ENCODE assay signal across 10 mouse cellular contexts in genomic region chr9:41136691-41137467, GRCm38 (mm10). TPM values are rescaled to one million over a fixed set of nuclear protein-coding genes. Genes with fewer than 3 reads are reported as not detected.
DNase-seq lines count a peak whose midpoint lies in the region; ATAC-seq and TF ChIP-seq lines count a peak whose summit lies in the region.
"Had no signal": no experiment of that assay in that cellular context is flagged by ENCODE, and none has a peak within 500 bp of the region (broad histone marks: within the 10 kb centered on the region; RNA-seq: fewer than 3 reads in every experiment).

No protein-coding gene starts in this region.

- no peak overlapping the region for H3K4me3 ChIP-seq in forebrain, postnatal 0 days (ENCODE audit: low read depth, low read length)
- no peak overlapping the region for H3K4me3 ChIP-seq in forebrain, embryonic 11.5 days (ENCODE audit: low read depth, low read length)
- H3K4me3 ChIP-seq in lung, embryonic 14.5 days (ENCODE audit: low read depth, low read length), result no peak overlapping the region
- no peak overlapping the region for H3K4me3 ChIP-seq in lung, adult 2 months (replicated peaks; ENCODE audit: extremely low read depth, low read depth, low read length)
- no peak overlapping the region for H3K4me3 ChIP-seq in embryonic facial prominence, embryonic 15.5 days (replicated peaks)
- H3K4me3 ChIP-seq: neural tube, embryonic 13.5 days had no signal

- H3K36me3 ChIP-seq in forebrain, postnatal 0 days (ENCODE audit: insufficient read depth), result no peaks in the 10 kb centered on the region
- no peaks in the 10 kb centered on the region for H3K36me3 ChIP-seq in forebrain, embryonic 11.5 days (ENCODE audit: control insufficient read depth, insufficient read depth, low read length)
- H3K36me3 ChIP-seq in lung, embryonic 14.5 days (ENCODE audit: insufficient read depth), result no peaks in the 10 kb centered on the region
- no peaks in the 10 kb centered on the region for H3K36me3 ChIP-seq in embryonic facial prominence, embryonic 15.5 days
- H3K36me3 ChIP-seq: neural tube, embryonic 13.5 days had no signal

- DNase-seq in forebrain, postnatal 0 days, result no peak
- DNase-seq in forebrain, embryonic 11.5 days (ENCODE audit: low spot score), result no peak
- peak; percentile 70 for DNase-seq in lung, embryonic 14.5 days
- DNase-seq in lung, adult 2 months, result no peak
- DNase-seq in lung, postnatal 4 days, result peak; percentile 60 to 73
- no peak for DNase-seq in cerebellum, adult 11 months
- DNase-seq in natural killer cell, adult 2 months (ENCODE audit: low spot score in 2 of 2), result no peak
- DNase-seq: cerebellum, postnatal 36 days had no signal

- no peak for TF ChIP-seq CTCF in forebrain, postnatal 0 days (IDR thresholded peaks at IDR 0.05; ENCODE audit: low read depth)
- TF ChIP-seq CTCF in lung, embryonic 14.5 days (IDR thresholded peaks at IDR 0.05; ENCODE audit: low read depth), result no peak
- TF ChIP-seq CTCF in lung, adult 2 months (IDR thresholded peaks at IDR 0.05; ENCODE audit: insufficient read depth, low read length), result no peak

- H3K9me3 ChIP-seq in forebrain, postnatal 0 days (ENCODE audit: low read length), result no peaks in the 10 kb centered on the region
- H3K9me3 ChIP-seq in forebrain, embryonic 11.5 days (ENCODE audit: control insufficient read depth, low read length), result no peaks in the 10 kb centered on the region
- H3K9me3 ChIP-seq in lung, embryonic 14.5 days (ENCODE audit: low read depth, low read length), result no peaks in the 10 kb centered on the region
- no peaks in the 10 kb centered on the region for H3K9me3 ChIP-seq in embryonic facial prominence, embryonic 15.5 days (replicated peaks)
- H3K9me3 ChIP-seq: neural tube, embryonic 13.5 days had no signal

- H3K9ac ChIP-seq in forebrain, postnatal 0 days, result no peak overlapping the region
- H3K9ac ChIP-seq in forebrain, embryonic 11.5 days (ENCODE audit: low read length), result no peak overlapping the region
- H3K9ac ChIP-seq in lung, embryonic 14.5 days, result no peak overlapping the region
- no peak overlapping the region for H3K9ac ChIP-seq in embryonic facial prominence, embryonic 15.5 days
- H3K9ac ChIP-seq: neural tube, embryonic 13.5 days had no signal

- no peaks in the 10 kb centered on the region for H3K27me3 ChIP-seq in forebrain, postnatal 0 days (ENCODE audit: insufficient read depth, low read length)
- H3K27me3 ChIP-seq in forebrain, embryonic 11.5 days (ENCODE audit: control insufficient read depth, insufficient read depth, low read length), result no peaks in the 10 kb centered on the region
- no peaks in the 10 kb centered on the region for H3K27me3 ChIP-seq in lung, embryonic 14.5 days (ENCODE audit: insufficient read depth, low read length)
- H3K27me3 ChIP-seq in embryonic facial prominence, embryonic 15.5 days, result no peaks in the 10 kb centered on the region
- H3K27me3 ChIP-seq: neural tube, embryonic 13.5 days had no signal

- TF ChIP-seq POLR2A in lung, adult 2 months (IDR thresholded peaks at IDR 0.05; ENCODE audit: borderline replicate concordance, extremely low read depth, low read depth, low read length), result no peak

- no peaks in the 10 kb centered on the region for H3K4me1 ChIP-seq in forebrain, postnatal 0 days (ENCODE audit: insufficient read depth)
- H3K4me1 ChIP-seq in forebrain, embryonic 11.5 days (replicated peaks; ENCODE audit: control insufficient read depth, insufficient read depth, low read length), result no peaks in the 10 kb centered on the region
- no peaks in the 10 kb centered on the region for H3K4me1 ChIP-seq in lung, embryonic 14.5 days (ENCODE audit: insufficient read depth)
- H3K4me1 ChIP-seq in lung, adult 2 months (ENCODE audit: control insufficient read depth, insufficient read depth, low read length), result peaks cover 12% of the 10 kb centered on the region; the same call in 1 of the 2 replicates
- H3K4me1 ChIP-seq in embryonic facial prominence, embryonic 15.5 days, result 0 out of 2 replicates have a peak, but pooled peaks cover 8% of the 10 kb centered on the region

- no peak overlapping the region for H3K4me2 ChIP-seq in forebrain, postnatal 0 days (ENCODE audit: low read depth)
- no peak overlapping the region for H3K4me2 ChIP-seq in forebrain, embryonic 11.5 days (ENCODE audit: low read depth, low read length, severe bottlenecking)
- H3K4me2 ChIP-seq in lung, embryonic 14.5 days, result no peak overlapping the region
- no peak overlapping the region for H3K4me2 ChIP-seq in embryonic facial prominence, embryonic 15.5 days (replicated peaks)
- H3K4me2 ChIP-seq: neural tube, embryonic 13.5 days had no signal

- 0 out of 2 replicates have a peak overlapping the region, but pooled peaks have one; percentile 35 for H3K27ac ChIP-seq in forebrain, postnatal 0 days (ENCODE audit: low read depth, low read length)
- no peak overlapping the region for H3K27ac ChIP-seq in forebrain, embryonic 11.5 days (ENCODE audit: low read depth, low read length)
- no peak overlapping the region for H3K27ac ChIP-seq in lung, embryonic 14.5 days (ENCODE audit: low read depth)
- 0 out of 2 replicates have a peak overlapping the region, but pooled peaks have one; percentile 22 for H3K27ac ChIP-seq in embryonic facial prominence, embryonic 15.5 days (replicated peaks)
- H3K27ac ChIP-seq: neural tube, embryonic 13.5 days had no signal

- 0 out of 2 replicates have a peak, but pooled peaks have one; percentile 6 for ATAC-seq in forebrain, postnatal 0 days
- ATAC-seq in forebrain, embryonic 11.5 days (replicated peaks; ENCODE audit: low FRiP score), result no peak
- peak; percentile 54; the same call in 1 of the 2 replicates for ATAC-seq in lung, embryonic 14.5 days (ENCODE audit: insufficient read depth)
- ATAC-seq in embryonic facial prominence, embryonic 15.5 days (ENCODE audit: insufficient number of reproducible peaks, low FRiP score, low TSS enrichment, low read depth), result no peak

- WGBS in forebrain, postnatal 0 days, result 54% methylated on average over 7 of the region's 7 CpGs
- WGBS in forebrain, embryonic 11.5 days, result 86% methylated on average over 7 of the region's 7 CpGs
- WGBS in lung, embryonic 14.5 days, result 33% methylated on average over 7 of the region's 7 CpGs
- WGBS in lung, adult 2 months, result 30% methylated on average over 7 of the region's 7 CpGs
- WGBS in embryonic facial prominence, embryonic 15.5 days, result 56% methylated on average over 7 of the region's 7 CpGs

RNA-seq across cellular contexts. Expression of gene Ubash3b, which starts 24.6 kb away (rescaled TPM):
- 17.8 and 23.8 TPM in 2 replicates for total RNA-seq in forebrain, postnatal 0 days (2014; rRNA removed)
- polyA plus RNA-seq in forebrain, postnatal 0 days (2015; fragmentation: Nextera tagmentation; extraction: Ambion mirVana), result 17.1 and 25.4 TPM in 2 replicates
- polyA plus RNA-seq in forebrain, embryonic 11.5 days (2014; fragmentation: Nextera tagmentation; extraction: Ambion mirVana), result 7.4 and 8.3 TPM in 2 replicates
- polyA plus RNA-seq in lung, embryonic 14.5 days (2014; fragmentation: Nextera tagmentation; extraction: Ambion mirVana), result 6.2 and 8.0 TPM in 2 replicates
- polyA plus RNA-seq in lung, adult 2 months (2012; rRNA removed), result 3.4 and 5.4 TPM in 2 replicates
- 8.0 and 8.2 TPM in 2 replicates for polyA plus RNA-seq in embryonic facial prominence, embryonic 15.5 days (2015; fragmentation: Nextera tagmentation; extraction: Ambion mirVana)

Comparison
In these comparisons a context has a peak if more than half of its experiments do, and no peak if none do; other contexts are left out.
1. ATAC-seq: peak in forebrain, postnatal 0 days (single experiment) and lung, embryonic 14.5 days (single experiment); none in forebrain, embryonic 11.5 days (single experiment) and embryonic facial prominence, embryonic 15.5 days (single experiment).
2. DNase-seq: peak in lung, embryonic 14.5 days (single experiment) and lung, postnatal 4 days (2 of 2); none in forebrain, postnatal 0 days (single experiment), forebrain, embryonic 11.5 days (single experiment), lung, adult 2 months (single experiment), cerebellum, adult 11 months (single experiment) and natural killer cell, adult 2 months (0 of 2).
3. H3K27ac ChIP-seq: peak in forebrain, postnatal 0 days (single experiment) and embryonic facial prominence, embryonic 15.5 days (single experiment); none in forebrain, embryonic 11.5 days (single experiment) and lung, embryonic 14.5 days (single experiment).